Mouse (Mus musculus) heart, embryonic 14.5 days (tissue): ENCODE results near the gene Arl16. TPM values are rescaled to one million over a fixed set of nuclear protein-coding genes. Genes with fewer than 3 reads are reported as not detected.
"Not testable (repeated sequence)": the region's sequence is repeated elsewhere in the genome, so short reads cannot be mapped to it uniquely, and the experiment has no call there.

Experiments
- ATAC-seq: fragments of 200-750 bp; cut with Nextera tagmentation; 2 replicates; pipeline ENCODE4 v1.8.0; 2017; ENCODE audit warnings: low read depth, moderate TSS enrichment; ENCODE audit not compliant: insufficient number of reproducible peaks, insufficient read depth, low FRiP score
- H3K27ac ChIP-seq, 2 experiments: fragments of 200-500 bp in 1 of 2; fragments of 300-500 bp in 1 of 2; sonication (generic) in 1 of 2; replicated peaks in 1 of 2; 2 replicates each; pipeline ENCODE4 v1.5.1; 2012 to 2014; ENCODE audit warnings: low read depth in 2 of 2, low read length in 2 of 2, control low read depth in 1 of 2, mild to moderate bottlenecking in 1 of 2, mixed read lengths in 1 of 2; ENCODE audit not compliant: control insufficient read depth in 1 of 2, insufficient read depth in 1 of 2
- H3K27me3 ChIP-seq: fragments of 300-500 bp; sonication (generic); 2 replicates; pipeline ENCODE4 v1.6.1; 2014; ENCODE audit warnings: mild to moderate bottlenecking, low read length, control low read depth; ENCODE audit not compliant: control insufficient read depth, insufficient read depth
- H3K36me3 ChIP-seq: fragments of 300-500 bp; sonication (generic); 2 replicates; pipeline ENCODE4 v1.6.1; 2014; ENCODE audit warnings: mild to moderate bottlenecking, control low read depth, low read length, mixed read lengths; ENCODE audit not compliant: control insufficient read depth, insufficient read depth
- H3K4me1 ChIP-seq, 2 experiments: fragments of 200-500 bp in 1 of 2; fragments of 300-500 bp in 1 of 2; sonication (generic) in 1 of 2; 2 replicates each; pipeline ENCODE4 v1.6.1; 2012 to 2014; ENCODE audit warnings: low read length in 2 of 2, control low read depth in 1 of 2, mixed read lengths in 1 of 2; ENCODE audit not compliant: control insufficient read depth in 2 of 2, insufficient read depth in 2 of 2
- H3K4me2 ChIP-seq: fragments of 300-500 bp; sonication (generic); 2 replicates; pipeline ENCODE4 v1.6.1; 2014; ENCODE audit warnings: mild to moderate bottlenecking, low read length
- H3K4me3 ChIP-seq, 2 experiments: fragments of 200-500 bp in 1 of 2; fragments of 300-500 bp in 1 of 2; sonication (generic) in 1 of 2; 2 replicates each; pipeline ENCODE4 v1.5.1; 2012 to 2014; ENCODE audit warnings: low read length in 2 of 2, mild to moderate bottlenecking in 2 of 2, control low read depth in 1 of 2, low read depth in 1 of 2, moderate library complexity in 1 of 2; ENCODE audit not compliant: control insufficient read depth in 1 of 2, insufficient read depth in 1 of 2
- H3K9ac ChIP-seq: fragments of 300-500 bp; sonication (generic); 2 replicates; pipeline ENCODE4 v1.6.1; 2014; ENCODE audit warnings: mild to moderate bottlenecking, low read length
- H3K9me3 ChIP-seq: fragments of 300-500 bp; sonication (generic); 2 replicates; pipeline ENCODE4 v1.6.1; 2016; ENCODE audit warnings: low read length, control low read depth; ENCODE audit not compliant: control insufficient read depth
- WGBS: fragments of 180-500 bp; shearing (Covaris S2); extraction: QIAGEN DNeasy Blood & Tissue Kit; methylation state at CpG from one replicate; pipeline ENCODE4 v1.1.7; 2014; 5-methylcytosine and 5-hydroxymethylcytosine counted together
- polyA plus RNA-seq: library from polyadenylated mRNA; unstranded; fragments of >200 nt; fragmentation: Nextera tagmentation; extraction: Ambion mirVana; gene quantifications from 2 replicates; pipeline ENCODE4 v1.2.1, GENCODE M21; 2014

Gene Arl16
- polyA plus RNA-seq = 40.0 and 44.4 TPM in 2 replicates

DNA sequence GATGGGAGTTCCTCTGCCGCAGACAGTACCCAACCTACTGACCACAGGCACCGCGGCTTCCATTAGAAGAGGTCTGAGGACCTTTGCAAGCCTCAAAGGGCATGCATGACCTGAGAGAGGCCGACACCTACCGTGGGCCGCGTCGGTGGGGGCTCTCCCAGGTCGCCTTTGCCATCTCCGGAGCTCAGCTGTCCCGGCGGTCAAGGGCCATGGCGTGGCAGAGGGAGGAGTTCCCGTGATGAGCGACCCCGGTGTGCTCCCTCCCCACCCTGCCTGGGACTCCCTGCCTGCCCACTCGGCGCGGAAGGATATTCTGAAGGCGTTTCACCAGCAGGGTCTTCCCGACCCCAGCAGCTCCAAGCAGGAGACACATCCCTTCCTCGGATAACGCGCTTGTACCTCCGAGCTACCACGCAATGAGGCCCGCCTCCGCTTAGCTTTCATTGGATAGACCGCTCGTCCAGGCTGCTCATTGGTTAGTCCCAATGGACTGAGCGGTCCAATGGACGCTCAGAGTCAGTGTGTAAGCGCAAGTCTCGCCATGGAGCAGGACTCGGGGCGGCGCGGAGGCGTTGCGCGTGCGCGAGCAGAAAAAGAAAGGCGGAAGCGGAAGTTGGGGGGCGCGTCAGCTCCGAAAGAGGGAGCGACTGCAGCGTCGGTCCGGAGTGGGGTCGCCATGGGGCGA is at the start of gene Arl16:
Gene Arl16 (minus strand): TSS at position 557 of the 685 bp plus-strand sequence.
- Histone ChIP-seq H3K4me2 (peak within 1 kb of the TSS; percentile 96), H3K4me3 (peak within 1 kb of the TSS; percentile 97 to 98), H3K9me3 (no peaks in the 10 kb centered on the region), H3K27me3 (no peaks in the 10 kb centered on the region), H3K9ac (peak within 1 kb of the TSS; percentile 93), H3K4me1 (peaks cover 8 to 16% of the 10 kb centered on the region in 2 experiments), H3K36me3 (peaks cover 66% of the 10 kb centered on the region), H3K27ac (peak within 1 kb of the TSS; percentile 70 to 80)
- WGBS = under 1% methylated on average over 53 of the region's 54 CpGs
- peak; percentile 99 for ATAC-seq

DNA sequence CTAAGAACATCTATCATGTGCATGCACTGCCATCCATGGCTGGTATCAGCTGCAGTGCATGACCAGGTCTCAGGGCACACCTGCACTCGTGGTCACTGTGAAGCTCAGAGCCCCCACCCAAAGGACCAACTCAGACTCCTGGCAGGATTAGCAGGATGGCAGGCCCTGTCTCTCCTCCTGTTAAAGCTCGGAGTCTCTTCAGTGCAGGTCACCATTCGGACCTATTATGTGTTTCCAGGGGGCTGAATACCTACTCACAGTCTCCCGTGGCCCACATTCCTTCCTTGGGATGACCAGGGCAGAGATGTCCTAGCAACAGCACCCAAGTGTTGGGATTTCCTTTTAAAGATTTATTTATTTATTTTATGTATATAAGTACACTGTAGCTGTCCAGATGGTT is 49.7 kb upstream of the Arl16 start:
- Histone ChIP-seq H3K27me3 (no peaks in the 10 kb centered on the region), H3K9ac (no peak overlapping the region), H3K4me3 (no peak overlapping the region), H3K4me1 (peaks cover 9 to 14% of the 10 kb centered on the region in 2 experiments; a peak in 3 of 4 replicates), H3K4me2 (no peak overlapping the region), H3K9me3 (no peaks in the 10 kb centered on the region), H3K27ac (no peak overlapping the region), H3K36me3 (no peaks in the 10 kb centered on the region)
- ATAC-seq = no peak
- WGBS = 70% methylated on average over 4 of the region's 4 CpGs

DNA sequence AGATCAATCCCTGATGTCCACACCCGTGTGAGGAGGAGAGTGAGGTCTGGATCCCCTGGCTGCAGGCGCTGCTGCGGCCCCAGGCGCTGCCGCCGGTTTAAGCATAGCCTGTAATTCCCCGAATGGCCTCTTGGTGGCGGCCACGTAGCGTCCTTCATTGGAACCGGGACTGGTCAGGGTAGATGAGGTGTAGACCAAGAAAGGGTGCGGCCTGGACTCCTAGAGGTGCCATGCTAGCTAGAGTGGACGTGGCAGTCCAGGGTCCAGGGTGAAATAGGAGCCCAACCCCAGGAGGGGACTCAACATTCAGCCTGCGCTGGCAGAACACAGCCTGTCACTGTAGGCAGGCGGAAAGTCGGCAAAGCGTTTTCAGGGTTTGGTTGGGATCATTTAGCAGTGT is 48.2 kb upstream of the Arl16 start:
- H3K4me2 ChIP-seq = no peak overlapping the region
- no peaks in the 10 kb centered on the region for H3K36me3 ChIP-seq
- H3K27me3 ChIP-seq = no peaks in the 10 kb centered on the region
- no peak overlapping the region for H3K4me3 ChIP-seq
- H3K27ac ChIP-seq = no peak overlapping the region
- H3K9me3 ChIP-seq = no peaks in the 10 kb centered on the region
- H3K9ac ChIP-seq = no peak overlapping the region
- H3K4me1 ChIP-seq = peaks cover 12 to 13% of the 10 kb centered on the region in 2 experiments; a peak in 3 of 4 replicates
- WGBS = 18% methylated on average over 17 of the region's 17 CpGs
- no peak for ATAC-seq

DNA sequence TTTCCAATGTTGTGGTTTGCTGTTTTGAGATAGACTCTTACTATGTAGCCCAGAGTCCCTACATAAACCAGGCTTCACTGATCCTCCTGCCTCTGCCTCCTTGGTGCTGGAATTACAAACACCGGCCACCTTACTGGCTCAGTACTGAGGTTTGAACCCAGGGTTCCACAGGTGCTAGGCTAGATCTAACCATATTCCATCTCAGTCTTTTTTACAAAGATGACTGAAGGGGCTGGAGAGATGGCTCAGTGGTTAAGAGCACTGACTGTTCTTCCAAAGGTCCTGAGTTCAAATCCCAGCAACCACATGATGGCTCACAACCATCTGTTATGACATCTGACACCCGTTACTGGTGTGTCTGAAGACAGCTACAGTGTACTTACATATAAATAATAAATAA is 46.9 kb upstream of the Arl16 start:
- not testable (repeated sequence) for H3K4me3 ChIP-seq, H3K9ac ChIP-seq, H3K27me3 ChIP-seq, H3K4me1 ChIP-seq, H3K27ac ChIP-seq, H3K36me3 ChIP-seq, ATAC-seq, H3K4me2 ChIP-seq, H3K9me3 ChIP-seq
- WGBS = 83% methylated on average over 2 of the region's 2 CpGs

DNA sequence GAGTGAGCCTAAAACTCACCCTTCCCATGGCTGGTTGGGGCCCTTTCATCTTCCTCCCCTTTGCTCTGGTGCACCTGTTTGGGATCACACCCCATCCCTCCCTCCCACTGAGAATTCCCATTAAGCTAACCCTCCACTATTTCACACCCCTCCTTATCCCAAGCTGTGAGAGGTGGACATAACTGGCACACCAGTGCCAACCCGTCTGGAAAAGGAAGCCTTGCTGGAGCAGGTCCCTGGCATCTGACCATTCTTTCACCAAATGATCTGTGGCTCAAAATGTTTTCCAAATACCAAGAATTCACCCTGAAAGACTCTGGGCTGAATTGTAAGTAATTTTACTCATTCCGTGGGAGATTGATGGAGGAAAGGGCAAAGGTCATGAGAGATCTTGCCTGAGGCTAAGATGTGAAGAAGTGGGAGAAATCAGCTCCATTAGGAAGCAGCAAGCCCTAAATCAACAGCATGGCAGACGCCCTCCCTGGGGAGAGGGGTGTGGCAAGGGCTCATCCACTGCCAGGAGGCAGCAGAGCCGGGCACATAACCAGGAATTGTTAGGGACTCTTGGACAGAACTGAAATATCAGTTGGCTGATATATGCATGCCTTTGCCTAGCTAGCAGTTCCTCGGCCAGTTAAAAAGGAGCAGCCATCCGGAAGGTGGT is 45.5 kb upstream of the Arl16 start:
- Histone ChIP-seq H3K36me3 (no peaks in the 10 kb centered on the region), H3K27ac (no peak overlapping the region), H3K4me3 (no peak overlapping the region), H3K27me3 (no peaks in the 10 kb centered on the region), H3K4me1 (peaks cover 6 to 9% of the 10 kb centered on the region in 2 experiments; a peak in 3 of 4 replicates), H3K9ac (no peak overlapping the region), H3K9me3 (no peaks in the 10 kb centered on the region), H3K4me2 (no peak overlapping the region)
- ATAC-seq = no peak
- WGBS = 54% methylated on average over 6 of the region's 6 CpGs

DNA sequence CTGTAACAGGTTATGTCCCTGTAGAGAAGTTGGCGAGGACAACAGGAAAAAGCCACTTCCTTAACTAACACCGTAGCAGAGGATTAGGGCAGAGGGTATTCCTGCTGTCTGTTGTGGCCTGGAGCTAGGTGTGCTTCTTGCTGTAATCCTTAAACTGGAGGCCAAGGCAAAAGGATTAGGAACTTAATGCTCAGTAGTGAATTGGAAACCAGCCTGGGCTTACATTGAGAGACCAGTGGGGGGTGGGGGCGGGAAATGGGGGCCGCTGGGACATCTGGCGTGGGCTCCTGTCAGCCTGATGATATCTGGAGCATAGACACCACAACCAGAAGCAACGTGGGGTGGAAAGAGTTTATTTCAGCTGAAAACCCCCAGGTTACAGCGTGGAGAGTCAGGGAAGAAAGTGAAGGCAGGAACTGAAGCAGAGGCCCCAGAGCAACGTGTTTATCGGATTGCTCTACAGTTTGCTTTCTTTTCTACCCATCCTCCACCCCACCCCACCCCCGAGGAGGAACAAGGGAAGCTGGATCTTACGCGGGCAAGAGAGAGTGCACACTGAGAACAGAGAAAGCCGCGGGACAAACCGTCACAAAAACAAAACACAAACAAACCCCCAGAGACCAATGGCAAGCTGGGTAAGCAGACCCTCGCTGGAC is 43.1 kb upstream of the Arl16 start:
- Histone ChIP-seq H3K27me3 (no peaks in the 10 kb centered on the region), H3K4me1 (peaks cover 6 to 9% of the 10 kb centered on the region in 2 experiments; a peak in 3 of 4 replicates), H3K36me3 (no peaks in the 10 kb centered on the region), H3K9me3 (no peaks in the 10 kb centered on the region), H3K4me3 (peak overlapping the region; percentile 27 to 40; a peak in 3 of 4 replicates), H3K9ac (peak overlapping the region; percentile 71), H3K27ac (peak overlapping the region; percentile 19 to 21; a peak in 3 of 4 replicates), H3K4me2 (peak overlapping the region; percentile 68)
- ATAC-seq = no peak
- WGBS = 6% methylated on average over 16 of the region's 16 CpGs

DNA sequence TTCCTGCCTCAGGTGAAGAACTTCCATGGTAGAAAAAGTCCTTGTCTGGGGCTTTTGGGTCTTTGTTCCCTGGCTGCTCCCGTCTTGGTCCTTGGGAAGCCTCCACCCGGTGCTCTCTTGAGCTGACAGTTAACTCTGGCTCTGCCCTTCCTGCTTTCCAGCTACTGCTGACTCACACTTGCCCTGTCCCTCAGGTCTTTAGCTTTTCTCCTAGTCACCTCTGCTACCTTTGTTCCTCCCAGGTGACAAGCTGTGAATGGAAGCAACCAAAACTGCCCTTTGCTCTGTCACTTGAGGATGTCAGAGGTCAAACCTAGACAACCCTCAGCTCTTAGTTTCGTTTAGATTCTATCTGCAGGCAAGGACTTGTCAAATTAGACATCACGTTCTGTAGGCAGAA is 42.5 kb upstream of the Arl16 start:
- peak overlapping the region; percentile 68; the same call in 1 of the 2 replicates for H3K4me2 ChIP-seq
- H3K27ac ChIP-seq = peak overlapping the region in 1 of 2 experiments; percentile 21; a peak in 1 of 4 replicates
- ATAC-seq = no peak
- H3K27me3 ChIP-seq = no peaks in the 10 kb centered on the region
- 44% methylated on average over 4 of the region's 4 CpGs for WGBS
- no peak overlapping the region for H3K9ac ChIP-seq
- H3K4me3 ChIP-seq = no peak overlapping the region
- no peaks in the 10 kb centered on the region for H3K36me3 ChIP-seq
- no peaks in the 10 kb centered on the region for H3K9me3 ChIP-seq
- peaks cover 6 to 9% of the 10 kb centered on the region in 2 experiments; a peak in 3 of 4 replicates for H3K4me1 ChIP-seq
